Mouse (Mus musculus) cortical plate, adult 2 months (tissue): ENCODE data around the gene Hacd3.

Experiments used
- CTCF ChIP-seq: fragments of 200-500 bp; IDR thresholded peaks from 2 replicates; pipeline ENCODE4 v1.5.1; 2011; ENCODE audit warnings: mild to moderate bottlenecking, control low read depth, low read length; ENCODE audit not compliant: insufficient read depth; ENCODE audit errors: extremely low read depth
- POLR2A ChIP-seq: fragments of 200-500 bp; IDR thresholded peaks from 2 replicates; pipeline ENCODE4 v1.6.1; 2011; ENCODE audit warnings: mild to moderate bottlenecking, low read length, control low read depth; ENCODE audit not compliant: insufficient read depth; ENCODE audit errors: extremely low read depth

DNA sequence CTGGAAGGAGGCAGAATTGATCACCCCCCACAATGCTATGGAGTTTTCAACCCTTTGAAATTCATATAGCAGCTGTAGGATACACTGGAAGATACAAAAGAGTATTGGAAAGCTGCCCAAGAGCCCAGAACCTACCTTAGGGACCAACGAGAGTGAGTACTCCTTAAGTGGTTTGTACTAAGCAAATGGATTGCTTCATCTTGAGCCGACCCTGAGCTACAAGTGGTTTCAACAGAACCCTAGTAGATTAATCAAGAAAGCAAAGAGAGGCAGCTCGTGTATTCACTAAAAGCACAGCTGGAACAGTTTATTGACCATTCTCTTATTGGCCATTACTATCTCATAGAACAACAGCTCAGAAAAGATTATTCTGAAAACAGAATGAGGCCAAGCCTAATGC is 2.3 kb downstream of the Hacd3 start:
- TF ChIP-seq CTCF (no peak), POLR2A (no peak)
